Mouse (Mus musculus): ENCODE measurements around the gene Itpr1. TPM values are rescaled to one million over a fixed set of nuclear protein-coding genes. Genes with fewer than 3 reads are reported as not detected.
A peak's percentile ranks its signal among the peaks of the same experiment; 100 is the strongest.

The Itpr1 gene
- polyA plus RNA-seq, 1 experiment from 2014 or later = 9.0 TPM

GRCm38 (mm10) chr6:108393131-108393530 is 180.2 kb downstream of the Itpr1 start:
- ATAC-seq = no peak

GRCm38 (mm10) chr6:108397956-108398355 is 185.1 kb downstream of the Itpr1 start:
- Histone ChIP-seq H3K27ac (no peak overlapping the region), H3K4me1 (replicated peaks) (no peaks in the 10 kb centered on the region), H3K4me2 (replicated peaks) (no peak overlapping the region), H3K27me3 (replicated peaks) (no peaks in the 10 kb centered on the region), H3K4me3 (replicated peaks) (no peak overlapping the region), H3K9me3 (no peaks in the 10 kb centered on the region), H3K36me3 (no peaks in the 10 kb centered on the region), H3K9ac (no peak overlapping the region)
- no peak for ATAC-seq
- 92% methylated on average over 3 of the region's 3 CpGs for WGBS

More at GRCm38 (mm10) chr6:108393131-108393530, 180.2 kb downstream of the Itpr1 start:
- H3K9ac ChIP-seq = no peak overlapping the region
- 77% methylated on average over 8 of the region's 8 CpGs for WGBS
- H3K4me3 ChIP-seq (replicated peaks) = no peak overlapping the region
- H3K4me1 ChIP-seq (replicated peaks) = 0 out of 2 replicates have a peak, but pooled peaks cover 4% of the 10 kb centered on the region
- no peak overlapping the region for H3K27ac ChIP-seq
- H3K36me3 ChIP-seq = no peaks in the 10 kb centered on the region
- H3K9me3 ChIP-seq = no peaks in the 10 kb centered on the region
- H3K4me2 ChIP-seq (replicated peaks) = no peak overlapping the region
- no peaks in the 10 kb centered on the region for H3K27me3 ChIP-seq (replicated peaks)

GRCm38 (mm10) chr6:108401412-108401955 is 188.6 kb downstream of the Itpr1 start:
- WGBS = 91% methylated on average over 10 of the region's 10 CpGs
- no peak for ATAC-seq
- Histone ChIP-seq H3K27ac (no peak overlapping the region), H3K4me1 (replicated peaks) (no peaks in the 10 kb centered on the region), H3K27me3 (replicated peaks) (no peaks in the 10 kb centered on the region), H3K4me2 (replicated peaks) (no peak overlapping the region), H3K9me3 (no peaks in the 10 kb centered on the region), H3K4me3 (replicated peaks) (no peak overlapping the region), H3K36me3 (peaks cover 10% of the 10 kb centered on the region; the same call in 1 of the 2 replicates), H3K9ac (no peak overlapping the region)

GRCm38 (mm10) chr6:108404736-108405135 is 191.8 kb downstream of the Itpr1 start:
- no peak overlapping the region for H3K9ac ChIP-seq
- no peaks in the 10 kb centered on the region for H3K27me3 ChIP-seq (replicated peaks)
- no peaks in the 10 kb centered on the region for H3K4me1 ChIP-seq (replicated peaks)
- no peaks in the 10 kb centered on the region for H3K9me3 ChIP-seq
- no peak overlapping the region for H3K4me3 ChIP-seq (replicated peaks)
- 87% methylated on average over 8 of the region's 8 CpGs for WGBS
- ATAC-seq = no peak
- H3K36me3 ChIP-seq = peaks cover 10% of the 10 kb centered on the region; the same call in 1 of the 2 replicates
- no peak overlapping the region for H3K27ac ChIP-seq
- no peak overlapping the region for H3K4me2 ChIP-seq (replicated peaks)

- Histone ChIP-seq H3K4me2 (replicated peaks) (no peak overlapping the region), H3K36me3 (peaks cover 10% of the 10 kb centered on the region; the same call in 1 of the 2 replicates), H3K9me3 (no peaks in the 10 kb centered on the region), H3K27ac (no peak overlapping the region), H3K27me3 (replicated peaks) (no peaks in the 10 kb centered on the region), H3K9ac (no peak overlapping the region), H3K4me3 (replicated peaks) (no peak overlapping the region), H3K4me1 (replicated peaks) (no peaks in the 10 kb centered on the region)
- WGBS = 91% methylated on average over 3 of the region's 3 CpGs
- ATAC-seq = peak; percentile 83
Observed at GRCm38 (mm10) chr6:108408053-108408452, 195.2 kb downstream of the Itpr1 start.

GRCm38 (mm10) chr6:108408726-108409125 is 195.8 kb downstream of the Itpr1 start:
- H3K9me3 ChIP-seq = no peaks in the 10 kb centered on the region
- H3K4me3 ChIP-seq (replicated peaks) = no peak overlapping the region
- H3K9ac ChIP-seq = no peak overlapping the region
- no peak for ATAC-seq
- H3K4me2 ChIP-seq (replicated peaks) = no peak overlapping the region
- 90% methylated on average over 5 of the region's 5 CpGs for WGBS
- no peak overlapping the region for H3K27ac ChIP-seq
- no peaks in the 10 kb centered on the region for H3K4me1 ChIP-seq (replicated peaks)
- H3K36me3 ChIP-seq = peaks cover 6% of the 10 kb centered on the region; the same call in 1 of the 2 replicates
- no peaks in the 10 kb centered on the region for H3K27me3 ChIP-seq (replicated peaks)

GRCm38 (mm10) chr6:108410771-108411170 is 197.9 kb downstream of the Itpr1 start:
- Histone ChIP-seq H3K9me3 (no peaks in the 10 kb centered on the region), H3K27me3 (replicated peaks) (no peaks in the 10 kb centered on the region), H3K4me3 (replicated peaks) (no peak overlapping the region), H3K27ac (no peak overlapping the region), H3K9ac (no peak overlapping the region), H3K4me1 (replicated peaks) (no peaks in the 10 kb centered on the region), H3K4me2 (replicated peaks) (no peak overlapping the region), H3K36me3 (0 out of 2 replicates have a peak, but pooled peaks cover 3% of the 10 kb centered on the region)
- ATAC-seq = peak; percentile 56
- 43% methylated on average over 16 of the region's 16 CpGs for WGBS

- Histone ChIP-seq H3K27me3 (replicated peaks) (no peaks in the 10 kb centered on the region), H3K27ac (no peak overlapping the region), H3K9me3 (no peaks in the 10 kb centered on the region), H3K4me1 (replicated peaks) (no peaks in the 10 kb centered on the region), H3K36me3 (no peaks in the 10 kb centered on the region), H3K4me3 (replicated peaks) (no peak overlapping the region), H3K4me2 (replicated peaks) (no peak overlapping the region), H3K9ac (no peak overlapping the region)
- WGBS = 46% methylated on average over 4 of the region's 4 CpGs
- peak; percentile 24; the same call in 1 of the 2 replicates for ATAC-seq
Observed at GRCm38 (mm10) chr6:108411201-108411600, 198.3 kb downstream of the Itpr1 start.

GRCm38 (mm10) chr6:108413006-108413405 is 200.1 kb downstream of the Itpr1 start:
- H3K4me3 ChIP-seq (replicated peaks) = no peak overlapping the region
- H3K4me2 ChIP-seq (replicated peaks) = no peak overlapping the region
- 90% methylated on average over 8 of the region's 8 CpGs for WGBS
- H3K4me1 ChIP-seq (replicated peaks) = no peaks in the 10 kb centered on the region
- H3K9me3 ChIP-seq = no peaks in the 10 kb centered on the region
- ATAC-seq = no peak
- H3K27me3 ChIP-seq (replicated peaks) = no peaks in the 10 kb centered on the region
- no peaks in the 10 kb centered on the region for H3K36me3 ChIP-seq
- no peak overlapping the region for H3K9ac ChIP-seq
- H3K27ac ChIP-seq = no peak overlapping the region

GRCm38 (mm10) chr6:108413593-108413992 is 200.7 kb downstream of the Itpr1 start:
- no peak for ATAC-seq
- no peaks in the 10 kb centered on the region for H3K36me3 ChIP-seq
- no peaks in the 10 kb centered on the region for H3K9me3 ChIP-seq
- no peak overlapping the region for H3K4me2 ChIP-seq (replicated peaks)
- H3K9ac ChIP-seq = no peak overlapping the region
- WGBS = 91% methylated on average over 9 of the region's 9 CpGs
- no peak overlapping the region for H3K27ac ChIP-seq
- no peaks in the 10 kb centered on the region for H3K4me1 ChIP-seq (replicated peaks)
- H3K27me3 ChIP-seq (replicated peaks) = no peaks in the 10 kb centered on the region
- no peak overlapping the region for H3K4me3 ChIP-seq (replicated peaks)

GRCm38 (mm10) chr6:108415847-108416246 is 203.0 kb downstream of the Itpr1 start:
- no peak for ATAC-seq
- Histone ChIP-seq H3K36me3 (no peaks in the 10 kb centered on the region), H3K27me3 (replicated peaks) (no peaks in the 10 kb centered on the region), H3K27ac (no peak overlapping the region), H3K9ac (no peak overlapping the region), H3K4me1 (replicated peaks) (no peaks in the 10 kb centered on the region), H3K4me2 (replicated peaks) (no peak overlapping the region), H3K9me3 (no peaks in the 10 kb centered on the region), H3K4me3 (replicated peaks) (no peak overlapping the region)
- 88% methylated on average over 4 of the region's 4 CpGs for WGBS

- H3K36me3 ChIP-seq = no peaks in the 10 kb centered on the region
- H3K4me2 ChIP-seq (replicated peaks) = no peak overlapping the region
- H3K27me3 ChIP-seq (replicated peaks) = no peaks in the 10 kb centered on the region
- H3K9ac ChIP-seq = no peak overlapping the region
- ATAC-seq = peak; percentile 83
- no peaks in the 10 kb centered on the region for H3K4me1 ChIP-seq (replicated peaks)
- 34% methylated on average over 8 of the region's 8 CpGs for WGBS
- H3K4me3 ChIP-seq (replicated peaks) = no peak overlapping the region
- no peak overlapping the region for H3K27ac ChIP-seq
- H3K9me3 ChIP-seq = no peaks in the 10 kb centered on the region
Observed at GRCm38 (mm10) chr6:108417508-108417907, 204.6 kb downstream of the Itpr1 start.

- no peaks in the 10 kb centered on the region for H3K27me3 ChIP-seq (replicated peaks)
- H3K36me3 ChIP-seq = no peaks in the 10 kb centered on the region
- H3K4me3 ChIP-seq (replicated peaks) = no peak overlapping the region
- no peak overlapping the region for H3K4me2 ChIP-seq (replicated peaks)
- H3K27ac ChIP-seq = no peak overlapping the region
- no peak overlapping the region for H3K9ac ChIP-seq
- H3K9me3 ChIP-seq = no peaks in the 10 kb centered on the region
- ATAC-seq = no peak
- 91% methylated on average over 7 of the region's 7 CpGs for WGBS
- H3K4me1 ChIP-seq (replicated peaks) = no peaks in the 10 kb centered on the region
Observed at GRCm38 (mm10) chr6:108418218-108418617, 205.3 kb downstream of the Itpr1 start.

Measured in intestine, embryonic 15.5 days (tissue).